Mouse (Mus musculus) embryonic fibroblast, embryonic 13.5 days (primary cell): ENCODE measurements at regions not wholly inside any gene's neighbourhood (a gene's known extent, or its start where the extent isn't known, plus 50 kb on each side); places are given as distances from the start of the nearest gene placed in this dataset.

Experiments
- CTCF ChIP-seq: IDR thresholded peaks from 2 replicates; pipeline ENCODE4 v1.5.1; 2011; ENCODE audit warnings: mild to moderate bottlenecking, control low read depth, low read length, moderate library complexity, borderline replicate concordance; ENCODE audit not compliant: insufficient read depth
- POLR2A ChIP-seq: IDR thresholded peaks from 2 replicates; pipeline ENCODE4 v1.6.1; 2011; ENCODE audit warnings: low read depth, mild to moderate bottlenecking, control low read depth, low read length, moderate library complexity

DNA sequence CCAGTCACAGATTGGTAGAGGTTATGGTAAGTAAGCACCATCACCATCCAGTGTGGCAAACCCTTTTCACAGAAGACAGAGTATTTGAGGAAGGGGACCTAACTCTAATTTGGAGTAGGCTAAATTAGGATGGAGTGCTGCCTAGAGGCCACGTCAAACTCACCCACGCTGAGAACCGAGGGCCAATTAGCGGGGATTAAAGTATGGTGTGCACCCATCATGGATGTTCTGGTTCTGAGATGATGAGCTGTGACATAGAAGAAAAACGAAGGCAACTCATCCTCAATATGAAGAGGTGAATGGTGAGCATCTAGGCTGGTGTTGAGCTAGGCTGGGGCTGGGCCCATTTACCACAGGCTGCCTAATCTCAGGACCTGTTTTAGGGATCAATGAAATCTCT is 121.8 kb downstream of the Btg1 start:
- TF ChIP-seq POLR2A, result no peak
- TF ChIP-seq CTCF, result no peak
